Mouse (Mus musculus) MEL (cell line): ENCODE data around the gene Gm3285. TPM values are rescaled to one million over a fixed set of nuclear protein-coding genes. Genes with fewer than 3 reads are reported as not detected.

Experiments used
- polyA plus RNA-seq, 2 experiments: library from polyadenylated mRNA; stranded (reverse) in 1 of 2; unstranded in 1 of 2; fragments of >175 nt in 1 of 2; fragments of >200 nt in 1 of 2; gene quantifications; 2 replicates each; pipeline versions ENCODE4 v1.2.1 to v1.2.4; 2012; ENCODE audit warnings: low replicate concordance in 2 of 2, low read depth in 1 of 2; ENCODE audit not compliant: insufficient read length in 2 of 2, insufficient read depth in 1 of 2, missing spikeins in 1 of 2
- total RNA-seq: library from RNA; depleted of rRNA; stranded (reverse); fragments of 300-350 nt; gene quantifications from 2 replicates; pipeline ENCODE4 v1.2.3, GENCODE M21; 2012; rRNA removed

Gene Gm3285
- total and polyA plus RNA-seq, 3 experiments = not detected

Other genes with a start within 250 kb of the Gm3285 start
Only the 30 nearest of the 31 such genes appear.
- 1.2 and 1.8 TPM in 2 replicates for gene Tspear, start 175.4 kb upstream of the Gm3285 start, total RNA-seq
- gene Tspear, start 175.4 kb upstream of the Gm3285 start, polyA plus RNA-seq = 1 to 10 TPM in 1 of 2 experiments, not detected in 1; 3.8 TPM
- not detected in 2 replicates for gene Gm19402, start 171.2 kb upstream of the Gm3285 start, total RNA-seq
- not detected for gene Gm19402, start 171.2 kb upstream of the Gm3285 start, polyA plus RNA-seq
- not detected in 2 replicates for gene Gm9508, start 164.7 kb upstream of the Gm3285 start, total RNA-seq
- not detected for gene Gm9508, start 164.7 kb upstream of the Gm3285 start, polyA plus RNA-seq
- gene Gm10272, start 155.3 kb upstream of the Gm3285 start, total RNA-seq = not detected in 2 replicates
- not detected for gene Gm10272, start 155.3 kb upstream of the Gm3285 start, polyA plus RNA-seq
- gene Gm10024, start 150.5 kb upstream of the Gm3285 start, total RNA-seq = not detected in 2 replicates
- gene Gm10024, start 150.5 kb upstream of the Gm3285 start, polyA plus RNA-seq = not detected
- not detected in 2 replicates for gene Gm10142, start 146.2 kb upstream of the Gm3285 start, total RNA-seq
- not detected for gene Gm10142, start 146.2 kb upstream of the Gm3285 start, polyA plus RNA-seq
- gene Krtap12-1, start 141.4 kb upstream of the Gm3285 start, total RNA-seq = not detected in 2 replicates
- not detected for gene Krtap12-1, start 141.4 kb upstream of the Gm3285 start, polyA plus RNA-seq
- not detected in 2 replicates for gene Gm10100, start 135.5 kb upstream of the Gm3285 start, total RNA-seq
- gene Gm10100, start 135.5 kb upstream of the Gm3285 start, polyA plus RNA-seq = not detected
- gene Gm18596, start 119.3 kb upstream of the Gm3285 start, total RNA-seq = not detected in 2 replicates
- gene Gm18596, start 119.3 kb upstream of the Gm3285 start, polyA plus RNA-seq = not detected
- gene Gm9736, start 110.6 kb upstream of the Gm3285 start, total RNA-seq = not detected in 2 replicates
- not detected for gene Gm9736, start 110.6 kb upstream of the Gm3285 start, polyA plus RNA-seq
- gene Gm3233, start 102.3 kb upstream of the Gm3285 start, total RNA-seq = not detected in 2 replicates
- not detected for gene Gm3233, start 102.3 kb upstream of the Gm3285 start, polyA plus RNA-seq
- gene Gm3238, start 90.7 kb upstream of the Gm3285 start, total RNA-seq = not detected in 2 replicates
- not detected for gene Gm3238, start 90.7 kb upstream of the Gm3285 start, polyA plus RNA-seq
- gene Gm7138, start 85.0 kb upstream of the Gm3285 start, total RNA-seq = not detected in 2 replicates
- gene Gm7138, start 85.0 kb upstream of the Gm3285 start, polyA plus RNA-seq = not detected
- not detected in 2 replicates for gene Gm3250, start 79.4 kb upstream of the Gm3285 start, total RNA-seq
- gene Gm3250, start 79.4 kb upstream of the Gm3285 start, polyA plus RNA-seq = not detected
- not detected in 2 replicates for gene Gm7137, start 73.8 kb upstream of the Gm3285 start, total RNA-seq
- not detected for gene Gm7137, start 73.8 kb upstream of the Gm3285 start, polyA plus RNA-seq
- gene Gm9639, start 66.9 kb upstream of the Gm3285 start, total RNA-seq = not detected in 2 replicates
- not detected for gene Gm9639, start 66.9 kb upstream of the Gm3285 start, polyA plus RNA-seq
- gene Gm19668, start 62.8 kb upstream of the Gm3285 start, total RNA-seq = not detected in 2 replicates
- gene Gm19668, start 62.8 kb upstream of the Gm3285 start, polyA plus RNA-seq = not detected
- not detected in 2 replicates for gene Gm9507, start 50.1 kb upstream of the Gm3285 start, total RNA-seq
- not detected for gene Gm9507, start 50.1 kb upstream of the Gm3285 start, polyA plus RNA-seq
- gene Gm2696, start 47.3 kb upstream of the Gm3285 start, total RNA-seq = not detected in 2 replicates
- gene Gm2696, start 47.3 kb upstream of the Gm3285 start, polyA plus RNA-seq = not detected
- not detected in 2 replicates for gene Krtap10-4, start 34.9 kb upstream of the Gm3285 start, total RNA-seq
- not detected for gene Krtap10-4, start 34.9 kb upstream of the Gm3285 start, polyA plus RNA-seq
- not detected in 2 replicates for gene Krtap10-10, start 26.0 kb upstream of the Gm3285 start, total RNA-seq
- gene Krtap10-10, start 26.0 kb upstream of the Gm3285 start, polyA plus RNA-seq = not detected
- not detected in 2 replicates for gene Gm36176, start 15.2 kb upstream of the Gm3285 start, total RNA-seq
- gene Gm36176, start 15.2 kb upstream of the Gm3285 start, polyA plus RNA-seq = not detected
- not detected in 2 replicates for gene Gm10318, start 9.1 kb upstream of the Gm3285 start, total RNA-seq
- not detected for gene Gm10318, start 9.1 kb upstream of the Gm3285 start, polyA plus RNA-seq
- 0.10 and 0.15 TPM in 2 replicates for gene Lrrc3, start 40.6 kb downstream of the Gm3285 start, total RNA-seq
- under 1 TPM in 1 of 2 experiments, not detected in 1; 0.74 TPM for gene Lrrc3, start 40.6 kb downstream of the Gm3285 start, polyA plus RNA-seq
- 5.7 and 7.8 TPM in 2 replicates for gene Trpm2, start 108.6 kb downstream of the Gm3285 start, total RNA-seq
- 10 to 100 TPM in 1 of 2 experiments, not detected in 1; 18.5 TPM for gene Trpm2, start 108.6 kb downstream of the Gm3285 start, polyA plus RNA-seq
- gene 1810043G02Rik, start 116.5 kb downstream of the Gm3285 start, total RNA-seq = 9.3 and 10.7 TPM in 2 replicates
- 10 to 100 TPM in 1 of 2 experiments, not detected in 1; 15.6 TPM for gene 1810043G02Rik, start 116.5 kb downstream of the Gm3285 start, polyA plus RNA-seq
- gene Pfkl, start 148.1 kb downstream of the Gm3285 start, total RNA-seq = 84.8 and 165 TPM in 2 replicates
- 100 to 1,000 TPM in 1 of 2 experiments, not detected in 1; 267 TPM for gene Pfkl, start 148.1 kb downstream of the Gm3285 start, polyA plus RNA-seq
- not detected in 2 replicates for gene Dnmt3l, start 180.0 kb downstream of the Gm3285 start, total RNA-seq
- not detected for gene Dnmt3l, start 180.0 kb downstream of the Gm3285 start, polyA plus RNA-seq
- not detected in 2 replicates for gene Aire, start 181.6 kb downstream of the Gm3285 start, total RNA-seq
- under 1 TPM in 1 of 2 experiments, not detected in 1; 0.17 TPM for gene Aire, start 181.6 kb downstream of the Gm3285 start, polyA plus RNA-seq
- gene Icosl, start 207.3 kb downstream of the Gm3285 start, total RNA-seq = not detected in 2 replicates
- not detected for gene Icosl, start 207.3 kb downstream of the Gm3285 start, polyA plus RNA-seq